Mouse (Mus musculus) heart, postnatal 14 days (tissue): ENCODE results near the gene Zpbp2. TPM values are rescaled to one million over a fixed set of nuclear protein-coding genes. Genes with fewer than 3 reads are reported as not detected.
"Not testable (repeated sequence)": the region's sequence is repeated elsewhere in the genome, so short reads cannot be mapped to it uniquely, and the experiment has no call there.

Source experiments
- DNase-seq, 2 experiments: peaks; one replicate each; pipeline ENCODE4 v3.0.0; 2021 to 2022
- intact Hi-C: fragments of 180-260 bp; cut with DNase I; formaldehyde crosslinking; loops from one replicate; pipeline ENCODE4 v1.15.1; 2025
- total RNA-seq, 2 experiments: library from RNA; stranded (reverse); gene quantifications; 2 replicates each; pipeline ENCODE4 v1.2.3; 2021

Zpbp2 gene
- total RNA-seq, 2 experiments from 2014 or later = not detected

- peak; percentile 72 to 80 for DNase-seq
- intact Hi-C loops = no loop called here
These were observed 37.0 kb downstream of the Zpbp2 start for GRCm38 (mm10) chr11:98587684-98588546.

DNA sequence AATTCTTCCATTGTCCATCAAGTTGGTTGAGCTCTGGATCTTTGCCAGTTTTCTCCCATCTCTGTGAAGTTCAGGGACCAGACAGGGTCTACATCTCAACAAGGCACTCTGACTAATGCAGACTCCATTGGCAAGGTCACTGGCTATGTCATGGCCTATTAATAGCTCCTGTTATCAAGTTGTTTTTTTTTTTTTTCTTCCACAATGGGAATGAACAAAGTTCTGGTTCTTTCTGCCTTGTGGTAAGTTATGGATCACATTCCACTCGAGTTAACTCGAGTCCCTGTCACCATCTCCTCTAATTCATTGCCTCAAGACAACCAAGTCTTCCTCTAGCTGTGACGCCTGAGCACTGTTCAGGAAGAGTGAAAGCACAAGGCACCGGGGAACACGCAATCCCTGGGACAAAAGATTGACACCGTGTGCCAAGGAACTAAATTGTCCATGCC lies 38.0 kb downstream of the Zpbp2 start:
- peak in 1 of 2 experiments; percentile 63 for DNase-seq
- intact Hi-C loops = no loop called here

DNA sequence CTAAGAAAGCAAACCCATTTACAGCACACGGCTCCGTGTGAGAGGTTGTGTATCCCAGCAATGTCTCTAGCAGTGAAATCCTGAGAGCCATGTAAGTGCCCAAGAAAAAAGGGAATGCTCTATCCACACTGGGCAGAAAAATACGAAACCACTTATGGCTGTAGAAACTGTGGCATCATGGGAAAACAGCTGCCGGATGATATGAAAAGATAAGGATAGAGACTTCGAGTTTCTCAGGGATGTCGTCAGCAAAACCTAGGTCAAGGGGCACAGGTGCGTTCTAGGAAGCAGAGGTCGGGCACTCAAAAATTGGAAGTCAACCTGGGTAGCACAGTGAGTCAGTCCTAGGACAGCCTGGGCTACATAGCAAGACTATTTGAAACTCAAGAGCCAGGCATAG lies 38.4 kb downstream of the Zpbp2 start:
- intact Hi-C loops = no loop called here
- DNase-seq = no peak

DNA sequence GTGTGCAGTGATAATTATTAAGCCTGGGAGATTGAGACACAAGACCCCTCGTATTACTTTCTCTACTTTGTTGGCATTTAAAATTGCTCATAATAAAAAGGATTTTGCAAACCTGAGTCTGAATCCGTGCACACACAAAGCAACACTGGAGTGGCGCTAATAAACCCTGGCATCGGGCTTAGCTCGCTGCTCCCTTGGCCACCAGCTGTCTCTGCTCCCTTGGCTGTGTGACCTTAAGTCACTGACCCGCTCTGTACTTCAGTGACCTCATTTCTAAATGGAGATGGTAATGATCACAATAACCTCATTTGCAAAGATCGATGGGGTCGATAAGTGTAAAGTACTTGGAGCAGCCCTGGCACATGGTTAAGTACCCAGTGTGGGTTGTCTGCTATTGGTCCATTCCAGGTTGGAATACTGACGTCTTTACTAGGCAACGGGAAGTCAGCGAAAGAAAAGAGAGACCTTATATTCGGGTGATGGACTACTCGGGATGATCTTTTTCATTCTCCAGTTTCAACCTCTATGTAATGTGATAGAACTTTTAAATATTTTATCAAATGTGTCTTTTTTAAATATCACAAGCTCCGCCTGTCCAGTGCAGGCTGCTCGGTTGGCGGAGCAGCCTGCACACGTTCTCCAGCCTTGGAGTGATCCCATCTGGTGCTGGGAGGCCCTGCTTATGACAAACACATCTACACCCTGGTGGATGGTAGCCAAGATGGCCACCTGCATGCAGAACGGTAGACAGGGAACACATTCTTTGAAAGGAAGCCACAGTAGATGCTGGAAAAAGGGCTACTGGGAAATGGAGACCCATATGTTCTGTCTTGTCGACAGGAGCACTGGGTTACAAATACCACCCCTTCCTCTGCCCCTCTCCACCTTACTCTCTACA lies 39.9 kb downstream of the Zpbp2 start:
- no peak for DNase-seq
- intact Hi-C loops = no loop called here

- intact Hi-C loops = loop anchor here (5.0 kb wide), 1 partner anchor 138 kb away; no protein-coding TSS in a partner anchor
- DNase-seq = no peak
These were observed 44.1 kb downstream of the Zpbp2 start for GRCm38 (mm10) chr11:98595021-98595420.

DNA sequence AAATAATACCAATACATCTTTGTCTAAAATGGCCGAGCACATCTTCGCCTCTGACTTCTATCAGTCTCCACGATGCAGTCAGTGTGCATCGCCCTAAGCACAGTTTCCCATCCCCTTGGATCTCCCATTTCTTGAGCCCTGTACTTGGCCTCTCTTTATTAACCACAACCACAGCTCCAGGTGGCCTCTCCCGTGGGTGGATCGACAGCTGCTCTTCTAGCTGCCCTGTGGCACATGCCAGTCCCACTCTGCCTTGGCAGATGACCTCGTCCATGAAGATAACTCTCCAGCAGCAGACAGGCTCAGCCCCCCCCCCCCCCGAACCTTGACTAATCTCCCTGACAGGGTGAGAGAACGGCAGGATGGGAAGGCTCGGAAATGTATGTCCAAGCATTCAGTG lies 44.6 kb downstream of the Zpbp2 start:
- no peak for DNase-seq
- intact Hi-C loops = loop anchor here (5.0 kb wide), 1 partner anchor 138 kb away; no protein-coding TSS in a partner anchor

- DNase-seq = no peak
- intact Hi-C loops = loop anchor here (1.0 to 5.0 kb wide), 2 partner anchors 41 to 139 kb away; no protein-coding TSS in a partner anchor
These were observed 45.1 kb downstream of the Zpbp2 start for GRCm38 (mm10) chr11:98595955-98596354.

DNA sequence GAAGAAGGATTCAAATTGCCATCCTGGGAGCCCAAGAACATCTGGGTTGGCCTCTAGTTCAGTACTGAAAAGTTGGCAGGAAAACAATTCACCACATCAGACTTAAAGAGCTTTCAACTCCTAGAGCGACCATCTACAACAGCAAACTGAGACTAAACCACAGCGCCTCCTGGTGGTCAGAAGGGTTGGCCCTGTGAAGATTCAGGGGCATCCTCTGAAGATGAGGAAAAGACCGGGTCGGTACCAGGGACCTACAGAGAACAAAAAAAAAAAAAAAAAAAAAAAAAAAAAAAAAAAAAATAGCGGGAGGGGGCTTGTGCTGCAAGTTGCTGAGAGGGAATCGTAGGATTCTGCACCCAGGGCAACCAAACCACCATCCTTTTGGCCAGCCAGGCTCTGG lies 46.5 kb downstream of the Zpbp2 start:
- DNase-seq = peak; percentile 60 to 76
- intact Hi-C loops = loop anchor here (5.0 kb wide), 1 partner anchor 140 kb away; no protein-coding TSS in a partner anchor

- intact Hi-C loops = loop anchor here (5.0 kb wide), 1 partner anchor 141 kb away; no protein-coding TSS in a partner anchor
- DNase-seq = no peak
These were observed 47.1 kb downstream of the Zpbp2 start, which contains the start of gene Lrrc3c for GRCm38 (mm10) chr11:98597991-98598390. Lrrc3c (plus strand) TSS chr11:98598291.

- no peak for DNase-seq
These were observed 48.0 kb downstream of the Zpbp2 start for GRCm38 (mm10) chr11:98598851-98599290.

DNA sequence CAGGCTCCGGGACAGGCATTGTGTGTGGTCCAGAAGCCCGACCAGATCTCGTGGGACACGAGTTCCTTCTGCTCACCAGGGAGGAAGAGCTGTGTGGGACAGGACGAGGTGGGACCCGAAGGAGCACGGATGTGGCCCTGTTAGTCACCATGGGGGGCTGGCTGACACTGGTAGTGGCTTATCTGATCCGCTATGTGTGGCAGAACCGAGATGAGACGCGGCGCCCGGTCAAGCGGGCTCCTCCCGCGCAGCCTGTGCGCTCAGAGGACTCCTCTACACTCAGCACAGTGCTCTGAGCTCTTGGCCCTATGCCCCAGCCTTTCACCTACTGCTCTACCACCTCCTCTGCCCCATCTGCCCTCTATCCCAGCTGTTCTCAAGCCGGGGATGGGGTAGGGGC lies 48.4 kb downstream of the Zpbp2 start:
- no peak for DNase-seq
- intact Hi-C loops = loop anchor here (5.0 kb wide), 1 partner anchor 142 kb away; no protein-coding TSS in a partner anchor

More at GRCm38 (mm10) chr11:98598851-98599290, 48.0 kb downstream of the Zpbp2 start:
- intact Hi-C loops = loop anchor here (5.0 kb wide), 1 partner anchor 142 kb away; no protein-coding TSS in a partner anchor

DNA sequence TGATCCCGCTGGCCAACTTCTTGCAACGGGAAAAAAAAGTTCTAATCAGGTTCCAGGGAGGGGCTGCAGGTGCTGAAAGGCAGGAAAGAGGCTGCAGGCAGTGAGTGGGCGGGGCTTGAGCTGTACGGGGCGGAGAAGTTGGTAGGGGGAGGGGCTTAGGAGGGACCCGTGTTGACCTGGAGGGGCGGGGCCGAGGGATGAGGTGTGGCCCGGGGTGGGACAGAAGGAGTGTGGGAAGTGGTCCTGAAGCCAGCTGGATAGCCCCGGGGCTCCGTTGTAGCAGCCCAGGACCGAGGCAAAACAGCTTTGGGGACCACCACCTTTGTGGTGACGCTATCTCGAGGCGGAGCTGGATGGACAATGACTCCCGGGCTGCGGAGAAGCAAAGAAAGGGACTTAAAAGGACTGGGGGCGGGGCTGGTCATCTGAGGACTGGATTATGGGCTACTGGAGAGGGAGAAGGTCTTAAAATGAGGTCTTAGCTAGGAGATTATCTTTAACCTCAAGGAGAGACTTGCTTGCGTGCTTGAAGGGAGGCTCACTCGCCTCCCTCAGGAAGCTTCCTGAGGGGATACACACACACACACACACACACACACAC lies 51.3 kb downstream of the Zpbp2 start:
- intact Hi-C loops = no loop called here

GRCm38 (mm10) chr11:98603953-98604352 lies 53.1 kb downstream of the Zpbp2 start:
- intact Hi-C loops = no loop called here
- no peak for DNase-seq

More for the DNA sequence above, 51.3 kb downstream of the Zpbp2 start:
- no peak for DNase-seq

- not testable (repeated sequence) for DNase-seq
- intact Hi-C loops = loop anchor here (1.0 to 5.0 kb wide), 2 partner anchors 53 to 67 kb away; no protein-coding TSS in a partner anchor
These were observed 54.0 kb downstream of the Zpbp2 start for GRCm38 (mm10) chr11:98604911-98605310.

DNA sequence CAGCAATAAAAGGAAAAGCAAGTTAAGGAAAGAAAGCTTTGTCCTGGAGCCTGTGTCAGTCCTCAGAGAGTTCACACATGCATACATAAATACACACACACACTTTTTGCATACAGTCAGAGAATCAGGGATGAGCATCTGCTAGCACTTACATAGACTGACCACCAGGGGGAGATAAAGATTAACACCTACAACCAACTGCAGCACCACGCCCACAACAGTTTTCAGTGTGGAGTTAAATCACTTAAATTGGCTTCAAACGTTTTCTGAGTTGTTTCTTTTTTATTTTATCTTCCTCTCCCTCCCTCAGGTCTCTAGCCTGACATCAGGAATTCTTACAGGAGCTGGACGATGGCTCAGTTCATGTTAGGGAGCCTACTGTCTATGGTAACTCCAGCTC lies 55.9 kb downstream of the Zpbp2 start:
- intact Hi-C loops = loop anchor here (5.0 kb wide), 1 partner anchor 66 kb away; no protein-coding TSS in a partner anchor
- no peak for DNase-seq

Other genes starting within 250 kb of the Zpbp2 start
- not detected for gene Neurod2, start 221.4 kb upstream of the Zpbp2 start, total RNA-seq
- gene Ppp1r1b, start 202.7 kb upstream of the Zpbp2 start, total RNA-seq = 1 to 10 TPM; 1.8 to 3.0 TPM
- 10 to 100 TPM; 21.7 to 23.3 TPM for gene Stard3, start 192.7 kb upstream of the Zpbp2 start, total RNA-seq
- gene Tcap, start 167.3 kb upstream of the Zpbp2 start, total RNA-seq = 100 to 1,000 TPM; 841 to 967 TPM
- gene Pnmt, start 164.6 kb upstream of the Zpbp2 start, total RNA-seq = under 1 TPM; 0.41 to 0.61 TPM
- 10 to 100 TPM; 11.7 to 11.9 TPM for gene Pgap3, start 150.6 kb upstream of the Zpbp2 start, total RNA-seq
- gene Erbb2, start 138.6 kb upstream of the Zpbp2 start, total RNA-seq = 10 to 100 TPM; 11.3 TPM
- gene Mien1, start 112.1 kb upstream of the Zpbp2 start, total RNA-seq = 10 to 100 TPM; 44.6 to 52.6 TPM
- gene Grb7, start 104.7 kb upstream of the Zpbp2 start, total RNA-seq = under 1 TPM in 1 of 2 experiments, not detected in 1; 0.36 TPM
- 1 to 10 TPM in 1 of 2 experiments, under 1 TPM in 1; 0.81 to 5.4 TPM for gene Ikzf3, start 5.1 kb upstream of the Zpbp2 start, total RNA-seq
- gene Ormdl3, start 36.3 kb downstream of the Zpbp2 start, total RNA-seq = 10 to 100 TPM; 35.0 to 37.1 TPM
- not detected for gene Lrrc3c, start 47.2 kb downstream of the Zpbp2 start, total RNA-seq
- gene Gm12355, start 74.6 kb downstream of the Zpbp2 start, total RNA-seq = 10 to 100 TPM in 1 of 2 experiments, 1 to 10 TPM in 1; 8.8 to 12.9 TPM
- gene Gsdma3, start 75.3 kb downstream of the Zpbp2 start, total RNA-seq = 1 to 10 TPM; 4.4 to 4.5 TPM
- gene Gsdma2, start 95.7 kb downstream of the Zpbp2 start, total RNA-seq = under 1 TPM; 0.22 to 0.50 TPM
- not detected for gene Gsdma, start 113.3 kb downstream of the Zpbp2 start, total RNA-seq
- gene Psmd3, start 131.5 kb downstream of the Zpbp2 start, total RNA-seq = 100 to 1,000 TPM; 110 TPM
- gene Csf3, start 150.2 kb downstream of the Zpbp2 start, total RNA-seq = not detected
- gene Med24, start 178.3 kb downstream of the Zpbp2 start, total RNA-seq = 10 to 100 TPM; 49.5 to 49.8 TPM
- 100 to 1,000 TPM; 123 to 130 TPM for gene Thra, start 189.5 kb downstream of the Zpbp2 start, total RNA-seq
- 10 to 100 TPM; 20.7 to 31.5 TPM for gene Nr1d1, start 224.2 kb downstream of the Zpbp2 start, total RNA-seq
- gene Msl1, start 244.4 kb downstream of the Zpbp2 start, total RNA-seq = 10 to 100 TPM; 71.2 to 71.8 TPM